Mouse (Mus musculus) spleen, postnatal 36 days (tissue): Measurements from ENCODE around the gene Kank4.
"Not testable (repeated sequence)": the region's sequence is repeated elsewhere in the genome, so short reads cannot be mapped to it uniquely, and the experiment has no call there.

Experiments
- DNase-seq, 2 experiments: peaks; one replicate each; pipeline ENCODE4 v3.0.0; 2022; ENCODE audit warnings: low spot score in 2 of 2, mixed read lengths in 1 of 2

The Kank4 gene

GRCm38 (mm10) chr4:98776721-98777427 is 40.5 kb downstream of the Kank4 start:
- DNase-seq, result no peak

- DNase-seq, result no peak
Measured at GRCm38 (mm10) chr4:98773785-98774184, 43.6 kb downstream of the Kank4 start.

- no peak for DNase-seq
Measured at GRCm38 (mm10) chr4:98767134-98768133, 49.9 kb downstream of the Kank4 start.

- DNase-seq, result no peak
Measured at GRCm38 (mm10) chr4:98758872-98759518, 58.3 kb downstream of the Kank4 start.

GRCm38 (mm10) chr4:98758012-98758821 is 59.1 kb downstream of the Kank4 start:
- no peak for DNase-seq

GRCm38 (mm10) chr4:98756141-98756540 is 61.2 kb downstream of the Kank4 start:
- no peak for DNase-seq

GRCm38 (mm10) chr4:98754456-98754855 is 62.9 kb downstream of the Kank4 start:
- no peak for DNase-seq

- no peak for DNase-seq
Measured at GRCm38 (mm10) chr4:98743906-98744210, 73.5 kb downstream of the Kank4 start.

GRCm38 (mm10) chr4:98743209-98743905 is 74.0 kb downstream of the Kank4 start:
- no peak for DNase-seq

GRCm38 (mm10) chr4:98739753-98740152 is 77.6 kb downstream of the Kank4 start:
- no peak for DNase-seq

- no peak for DNase-seq
Measured at GRCm38 (mm10) chr4:98733660-98734059, 83.7 kb downstream of the Kank4 start.

GRCm38 (mm10) chr4:98728716-98729115 is 88.6 kb downstream of the Kank4 start:
- DNase-seq, result no peak

GRCm38 (mm10) chr4:98727959-98728347 is 89.4 kb downstream of the Kank4 start:
- DNase-seq, result no peak

- DNase-seq, result no peak
Measured at GRCm38 (mm10) chr4:98727295-98727958, 89.9 kb downstream of the Kank4 start.

GRCm38 (mm10) chr4:98726590-98727237 is 90.6 kb downstream of the Kank4 start, which contains the start of gene L1td1:
Gene L1td1 (plus strand): TSS chr4:98726734.
- no peak for DNase-seq

- no peak for DNase-seq
Measured at GRCm38 (mm10) chr4:98725439-98725838, 91.9 kb downstream of the Kank4 start.

- not testable (repeated sequence) for DNase-seq
Measured at GRCm38 (mm10) chr4:98724682-98725081, 92.7 kb downstream of the Kank4 start.

- peak; percentile 5 to 7 for DNase-seq
Measured at GRCm38 (mm10) chr4:98722454-98722853, 94.9 kb downstream of the Kank4 start.

GRCm38 (mm10) chr4:98718547-98718917 is 98.8 kb downstream of the Kank4 start:
- DNase-seq, result no peak
